Comparison of ENCODE assay signal across 10 mouse cellular contexts in the genomic region with DNA sequence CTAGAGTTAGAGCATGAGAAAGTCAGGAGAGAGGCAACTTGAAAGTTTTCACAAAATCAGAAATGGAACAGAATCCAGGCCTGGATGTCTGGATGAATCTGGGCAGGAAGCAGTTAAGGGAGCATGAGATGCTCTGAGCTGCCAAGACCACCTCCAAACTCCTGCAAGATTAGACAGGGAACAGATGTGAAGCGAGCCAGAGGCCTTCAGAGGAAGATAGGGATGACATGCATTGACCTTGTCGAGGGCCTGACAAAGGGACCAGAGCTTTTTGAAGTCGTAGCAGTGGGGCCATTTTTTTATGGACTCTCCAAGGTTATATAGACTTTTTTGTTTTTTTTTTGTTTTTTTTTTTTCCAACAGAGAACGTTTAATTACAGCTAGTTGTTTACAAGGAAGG.
"Had no signal": no experiment of that assay in that cellular context is flagged by ENCODE, and none has a peak within 500 bp of the region (broad histone marks: within the 10 kb centered on the region; RNA-seq: fewer than 3 reads in every experiment).

No protein-coding gene starts in this region.

- DNase-seq: kidney, adult 2 months; kidney, postnatal 25 days; layer of hippocampus, adult 9-11 months; left cerebral cortex, postnatal 4 days; liver, postnatal 0 days; lung, embryonic 14.5 days; right cerebral cortex, adult 18-20 months; right cerebral cortex, postnatal 25 days; spleen, adult 18-20 months; thymus, postnatal 25 days had no signal
